Mouse (Mus musculus) liver, embryonic 12.5 days (tissue): ENCODE data around the gene Fgf2. TPM values are rescaled to one million over a fixed set of nuclear protein-coding genes. Genes with fewer than 3 reads are reported as not detected.
A peak's percentile ranks its signal among the peaks of the same experiment; 100 is the strongest.

ENCODE experiments used
- ATAC-seq: fragments of 200-750 bp; cut with Nextera tagmentation; 2 replicates; pipeline ENCODE4 v1.8.0; 2017; ENCODE audit warnings: moderate number of reproducible peaks, mild to moderate bottlenecking, moderate library complexity
- H3K27ac ChIP-seq: fragments of 300-500 bp; sonication (generic); 2 replicates; pipeline ENCODE4 v1.5.1; 2016; ENCODE audit warnings: mild to moderate bottlenecking
- H3K27me3 ChIP-seq: fragments of 300-500 bp; sonication (generic); replicated peaks from 2 replicates; pipeline ENCODE4 v1.6.1; 2016; ENCODE audit warnings: mild to moderate bottlenecking, moderate library complexity
- H3K36me3 ChIP-seq: fragments of 300-500 bp; sonication (generic); 2 replicates; pipeline ENCODE4 v1.6.1; 2016; ENCODE audit warnings: mild to moderate bottlenecking, moderate library complexity
- H3K4me1 ChIP-seq: fragments of 300-500 bp; sonication (generic); 2 replicates; pipeline ENCODE4 v1.6.1; 2016
- H3K4me2 ChIP-seq: fragments of 300-500 bp; sonication (generic); 2 replicates; pipeline ENCODE4 v1.6.1; 2016; ENCODE audit warnings: mild to moderate bottlenecking, moderate library complexity
- H3K4me3 ChIP-seq: fragments of 300-500 bp; sonication (generic); 2 replicates; pipeline ENCODE4 v1.5.1; 2016; ENCODE audit warnings: mild to moderate bottlenecking, moderate library complexity
- H3K9ac ChIP-seq: fragments of 300-500 bp; sonication (generic); 2 replicates; pipeline ENCODE4 v1.6.1; 2016; ENCODE audit warnings: mild to moderate bottlenecking, moderate library complexity
- H3K9me3 ChIP-seq: fragments of 300-500 bp; sonication (generic); replicated peaks from 2 replicates; pipeline ENCODE4 v1.6.1; 2016; ENCODE audit warnings: mild to moderate bottlenecking, moderate library complexity
- WGBS: fragments of 180-500 bp; shearing (Covaris S2); methylation state at CpG from one replicate; pipeline ENCODE4 v1.1.7; 2016; ENCODE audit not compliant: insufficient replicate concordance; 5-methylcytosine and 5-hydroxymethylcytosine counted together
- polyA plus RNA-seq: library from polyadenylated mRNA; unstranded; fragments of >200 nt; fragmentation: Nextera tagmentation; extraction: Ambion mirVana; gene quantifications from 2 replicates; pipeline ENCODE4 v1.2.1, GENCODE M21; 2016

The Fgf2 gene
- 0.25 and 0.30 TPM in 2 replicates for polyA plus RNA-seq

DNA sequence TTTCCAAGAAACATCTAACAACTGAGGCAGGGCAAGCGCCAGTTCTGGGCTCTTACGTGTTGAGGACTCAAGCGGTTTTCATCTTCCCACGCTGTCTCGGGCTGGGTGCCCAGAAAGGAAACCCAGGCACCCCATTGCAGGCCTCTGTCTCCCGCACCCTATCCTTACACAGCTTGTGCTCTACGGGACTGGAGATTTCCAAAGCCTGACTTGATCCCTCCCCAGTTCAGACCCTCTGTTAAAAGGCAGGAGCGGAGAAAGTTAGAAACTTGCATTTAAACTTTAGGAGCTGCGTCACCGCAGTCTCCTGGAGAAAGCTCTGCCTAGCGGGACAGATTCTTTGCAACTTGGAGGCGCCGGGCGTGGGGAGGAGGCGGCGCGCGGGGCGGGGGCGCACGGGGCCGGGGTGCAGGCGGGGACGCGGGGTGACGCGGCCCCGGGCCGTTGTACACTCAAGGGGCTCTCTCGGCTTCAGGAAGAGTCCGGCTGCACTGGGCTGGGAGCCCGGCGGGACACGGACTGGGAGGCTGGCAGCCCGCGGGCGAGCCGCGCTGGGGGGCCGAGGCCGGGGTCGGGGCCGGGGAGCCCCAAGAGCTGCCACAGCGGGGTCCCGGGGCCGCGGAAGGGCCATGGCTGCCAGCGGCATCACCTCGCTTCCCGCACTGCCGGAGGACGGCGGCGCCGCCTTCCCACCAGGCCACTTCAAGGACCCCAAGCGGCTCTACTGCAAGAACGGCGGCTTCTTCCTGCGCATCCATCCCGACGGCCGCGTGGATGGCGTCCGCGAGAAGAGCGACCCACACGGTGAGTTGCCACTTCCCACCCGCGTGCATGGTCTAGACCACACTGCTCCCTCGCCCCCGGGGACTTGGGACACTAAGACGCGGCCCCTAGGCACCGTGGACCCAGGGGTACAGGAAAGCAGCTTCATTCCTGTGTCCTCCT is at the start of gene Fgf2:
Fgf2 (plus strand) TSS at position 126 of the 945 bp plus-strand sequence.
- Histone ChIP-seq H3K4me3 (peak within 1 kb of the TSS; percentile 60), H3K4me1 (peaks cover 40% of the 10 kb centered on the region), H3K36me3 (no peaks in the 10 kb centered on the region), H3K9ac (peak within 1 kb of the TSS; percentile 50), H3K4me2 (peak within 1 kb of the TSS; percentile 93), H3K9me3 (no peaks in the 10 kb centered on the region), H3K27me3 (peaks cover 74% of the 10 kb centered on the region), H3K27ac (no peak within 1 kb of the TSS)
- WGBS: 2% methylated on average over 75 of the region's 75 CpGs
- no peak for ATAC-seq

DNA sequence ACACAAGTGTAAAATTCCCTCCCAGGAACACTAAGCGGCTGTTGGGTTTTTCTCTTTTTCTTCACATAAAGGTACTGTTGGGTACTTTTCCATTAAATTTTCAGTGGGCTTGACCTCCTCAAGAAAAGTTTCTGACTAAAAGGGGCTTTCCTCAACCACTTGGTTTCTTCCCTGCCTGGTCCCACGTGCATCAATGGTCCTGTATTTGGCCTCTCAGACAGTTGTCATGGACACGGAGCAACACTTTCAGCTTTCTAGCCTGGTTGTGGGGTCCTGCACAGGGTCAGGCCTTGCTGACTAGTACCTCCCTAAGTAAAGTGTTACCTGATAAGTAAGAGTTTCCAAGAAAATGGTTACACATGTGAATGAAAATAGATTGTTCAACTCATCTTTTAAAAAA is 48.7 kb upstream of the Fgf2 start:
- no peaks in the 10 kb centered on the region for H3K36me3 ChIP-seq
- ATAC-seq: no peak
- no peak overlapping the region for H3K4me3 ChIP-seq
- peaks cover 21% of the 10 kb centered on the region for H3K4me1 ChIP-seq
- no peak overlapping the region for H3K9ac ChIP-seq
- no peak overlapping the region for H3K4me2 ChIP-seq
- 68% methylated on average over 3 of the region's 3 CpGs for whole genome bisulfite sequencing
- no peak overlapping the region for H3K27ac ChIP-seq
- no peaks in the 10 kb centered on the region for H3K27me3 ChIP-seq
- no peaks in the 10 kb centered on the region for H3K9me3 ChIP-seq

DNA sequence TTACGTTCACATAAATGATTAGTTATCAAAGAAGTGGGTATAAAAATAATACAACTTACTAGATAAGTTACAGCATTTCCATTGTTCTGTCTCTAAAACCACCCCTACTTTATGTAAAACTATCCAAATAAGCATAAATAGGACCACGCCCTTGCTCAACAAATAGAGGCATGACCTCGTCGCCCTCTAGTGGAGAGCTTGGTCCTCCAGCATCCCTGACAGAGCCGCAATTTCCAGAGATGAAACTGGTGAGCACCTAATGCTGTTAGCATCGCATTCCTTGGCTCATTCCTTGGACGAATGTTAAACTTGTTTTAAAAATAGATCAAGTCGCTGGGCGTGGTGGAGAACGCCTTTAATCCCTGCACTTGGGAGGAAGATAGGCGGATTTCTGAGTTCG is 45.5 kb upstream of the Fgf2 start:
- H3K27ac ChIP-seq: no peak overlapping the region
- no peaks in the 10 kb centered on the region for H3K36me3 ChIP-seq
- no peak overlapping the region for H3K4me3 ChIP-seq
- ATAC-seq: peak; percentile 66
- peaks cover 22% of the 10 kb centered on the region for H3K4me1 ChIP-seq
- no peaks in the 10 kb centered on the region for H3K27me3 ChIP-seq
- H3K4me2 ChIP-seq: no peak overlapping the region
- no peak overlapping the region for H3K9ac ChIP-seq
- WGBS: 25% methylated on average over 12 of the region's 12 CpGs
- H3K9me3 ChIP-seq: no peaks in the 10 kb centered on the region

DNA sequence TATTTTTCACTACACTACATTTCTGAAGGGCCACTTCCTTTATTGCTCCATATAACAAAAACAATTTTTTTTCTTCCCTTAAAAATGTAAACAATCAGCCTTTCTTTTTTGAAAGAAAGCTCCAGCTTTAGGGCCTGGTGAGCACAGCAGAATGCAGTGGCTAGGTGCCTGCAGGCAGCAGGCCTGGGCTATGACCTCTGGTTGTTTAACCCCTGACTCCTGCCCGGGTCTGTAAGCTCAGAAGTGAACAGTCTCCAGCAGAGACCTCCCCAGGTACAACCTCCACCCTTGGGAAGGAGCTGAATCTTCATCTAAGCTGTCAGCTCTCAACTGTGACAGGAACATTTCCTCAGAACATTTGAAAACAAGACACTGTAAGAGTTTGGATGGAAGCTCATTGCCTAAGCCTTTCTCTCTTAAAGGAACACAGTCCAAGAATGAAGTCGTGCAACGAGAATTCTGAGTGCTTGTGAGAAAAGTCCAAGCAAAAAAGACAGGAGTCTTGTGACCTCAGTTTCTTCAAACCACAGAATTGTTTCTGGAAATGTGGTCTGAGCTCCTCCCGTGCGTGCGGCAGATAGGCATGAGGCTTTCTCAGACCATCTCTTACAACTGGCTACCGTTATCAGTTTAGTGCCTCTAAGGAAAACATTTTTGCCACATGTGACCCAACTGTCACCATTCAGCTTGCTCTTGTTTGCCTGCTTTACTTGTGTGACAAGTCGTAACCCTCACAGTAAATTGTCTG is 44.6 kb upstream of the Fgf2 start:
- Histone ChIP-seq H3K4me2 (peak overlapping the region; percentile 39), H3K27ac (peak overlapping the region; percentile 87), H3K9ac (0 out of 2 replicates have a peak overlapping the region, but pooled peaks have one; percentile 19), H3K9me3 (no peaks in the 10 kb centered on the region), H3K27me3 (no peaks in the 10 kb centered on the region), H3K4me3 (no peak overlapping the region), H3K36me3 (no peaks in the 10 kb centered on the region), H3K4me1 (peaks cover 18% of the 10 kb centered on the region)
- peak; percentile 88 for ATAC-seq
- WGBS: 19% methylated on average over 8 of the region's 8 CpGs

DNA sequence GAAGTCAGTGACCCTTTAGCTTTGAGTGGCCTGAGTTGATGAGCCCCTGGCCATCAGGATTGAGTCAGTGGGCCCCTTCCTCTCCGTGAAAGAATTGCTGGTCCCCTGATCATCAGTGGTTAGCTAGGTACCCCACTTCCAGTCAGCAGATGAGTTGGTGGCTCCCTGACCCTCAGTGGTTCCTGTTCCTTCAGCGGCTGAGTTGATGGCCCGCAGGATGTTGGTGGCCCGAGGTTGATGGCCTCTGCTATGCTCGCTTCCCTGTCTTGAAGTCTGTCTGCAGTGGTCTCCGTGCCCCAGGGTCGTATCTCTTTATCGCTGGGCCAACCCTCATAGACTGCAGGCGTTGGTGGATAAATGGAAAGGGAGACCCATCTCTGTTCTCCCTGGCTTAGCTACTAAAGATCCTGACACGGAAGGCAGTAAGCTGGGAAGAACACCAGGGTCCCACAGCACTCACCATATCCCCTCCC is 36.2 kb upstream of the Fgf2 start:
- WGBS: under 1% methylated on average over 10 of the region's 10 CpGs

DNA sequence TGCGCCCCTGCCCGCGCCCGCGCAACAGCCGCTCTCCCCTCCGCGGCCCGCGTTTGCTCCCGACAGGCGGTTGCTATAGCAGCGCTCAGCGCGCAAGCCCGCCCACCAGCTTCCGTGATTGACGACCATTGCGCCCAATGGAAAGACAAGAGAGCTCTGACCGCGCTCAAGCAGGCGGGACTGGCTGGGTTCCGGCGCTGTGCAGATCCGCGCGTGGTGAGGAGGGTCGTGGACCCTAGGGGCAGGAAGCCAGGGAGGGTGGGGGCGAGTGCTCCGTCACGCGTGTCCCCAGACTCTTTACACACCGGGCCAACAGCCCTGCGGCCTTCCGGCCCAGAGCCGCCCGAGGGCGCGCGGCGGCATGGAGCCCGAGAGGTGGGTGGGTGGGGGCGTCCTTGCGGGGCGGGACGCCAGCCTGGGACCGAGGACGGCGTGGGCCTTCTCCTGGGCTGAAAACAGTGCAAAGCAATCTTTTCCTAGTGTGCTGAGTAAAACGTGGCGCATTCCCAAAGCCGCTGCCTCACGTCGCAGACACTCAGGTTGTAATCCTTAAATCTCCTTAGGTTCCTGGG is 35.7 kb upstream of the Fgf2 start, which contains the start of the genes Bbs12 and Cetn4:
Bbs12 (plus strand) TSS at position 185 of the 572 bp plus-strand sequence.
Cetn4 (minus strand) TSS at position 339 of the 572 bp plus-strand sequence.
- Histone ChIP-seq H3K4me1 (peaks cover 21% of the 10 kb centered on the region), H3K9ac (peak within 1 kb of the TSS; percentile 90), H3K9me3 (no peaks in the 10 kb centered on the region), H3K4me3 (peak within 1 kb of the TSS; percentile 90), H3K4me2 (peak within 1 kb of the TSS; percentile 92), H3K27me3 (no peaks in the 10 kb centered on the region), H3K27ac (peak within 1 kb of the TSS; percentile 75), H3K36me3 (0 out of 2 replicates have a peak, but pooled peaks cover 5% of the 10 kb centered on the region)
- peak; percentile 98 for ATAC-seq
- under 1% methylated on average over 53 of the region's 54 CpGs for WGBS

More for the DNA sequence above, 36.2 kb upstream of the Fgf2 start:
- Histone ChIP-seq H3K4me2 (peak overlapping the region; percentile 92), H3K4me1 (peaks cover 21% of the 10 kb centered on the region), H3K4me3 (peak overlapping the region; percentile 90), H3K9ac (peak overlapping the region; percentile 90), H3K27me3 (no peaks in the 10 kb centered on the region), H3K27ac (peak overlapping the region; percentile 51; the same call in 1 of the 2 replicates), H3K9me3 (no peaks in the 10 kb centered on the region), H3K36me3 (0 out of 2 replicates have a peak, but pooled peaks cover 5% of the 10 kb centered on the region)
- peak; percentile 70 for ATAC-seq

DNA sequence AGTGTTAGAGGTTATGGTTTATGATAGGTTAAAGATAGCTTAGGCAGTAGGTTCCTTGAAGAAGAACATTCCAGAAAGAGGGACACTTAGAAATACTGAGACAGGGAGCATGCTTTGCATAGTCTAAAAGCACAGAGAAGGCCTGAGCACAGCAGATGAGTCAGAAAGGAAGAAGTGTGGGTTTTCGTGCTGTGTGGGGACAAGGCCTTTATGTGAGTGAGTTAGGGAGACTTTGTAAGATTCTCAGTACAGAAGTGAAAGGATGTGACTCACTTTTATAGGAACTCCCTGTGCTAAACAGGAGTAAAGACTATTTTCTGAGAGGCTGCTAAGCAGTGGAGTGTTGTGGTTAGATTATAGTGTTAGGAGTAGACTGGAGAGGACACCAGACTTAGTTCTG is 34.8 kb upstream of the Fgf2 start:
- H3K36me3 ChIP-seq: 0 out of 2 replicates have a peak, but pooled peaks cover 6% of the 10 kb centered on the region
- peak overlapping the region; percentile 20; the same call in 1 of the 2 replicates for H3K27ac ChIP-seq
- H3K27me3 ChIP-seq: no peaks in the 10 kb centered on the region
- peak overlapping the region; percentile 92 for H3K4me2 ChIP-seq
- H3K4me3 ChIP-seq: peak overlapping the region; percentile 90
- peaks cover 21% of the 10 kb centered on the region for H3K4me1 ChIP-seq
- ATAC-seq: no peak
- H3K9ac ChIP-seq: peak overlapping the region; percentile 90; the same call in 1 of the 2 replicates
- no peaks in the 10 kb centered on the region for H3K9me3 ChIP-seq
- 14% methylated on average over 1 of the region's 1 CpGs for WGBS

DNA sequence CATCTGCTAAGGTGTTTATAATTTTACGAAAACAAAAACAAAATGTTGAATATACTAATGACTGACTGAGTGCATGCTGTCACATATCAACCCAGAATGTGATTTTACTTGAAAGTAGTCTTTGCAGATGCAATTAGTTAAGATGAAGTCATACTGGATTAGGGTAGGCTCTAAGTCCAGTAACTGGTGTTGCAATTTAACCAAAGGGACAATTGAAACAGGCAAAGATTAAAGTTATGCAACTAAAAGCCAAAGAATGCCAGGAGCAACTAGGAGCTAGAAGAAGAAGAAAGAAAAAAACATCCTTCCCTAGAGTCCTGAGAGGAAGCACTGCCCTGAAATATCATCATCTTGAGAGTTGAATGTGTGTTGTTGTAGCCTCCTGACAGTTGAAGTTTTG is 31.9 kb upstream of the Fgf2 start:
- no peak overlapping the region for H3K4me3 ChIP-seq
- no peak overlapping the region for H3K4me2 ChIP-seq
- H3K36me3 ChIP-seq: peaks cover 29% of the 10 kb centered on the region
- no peak overlapping the region for H3K27ac ChIP-seq
- no peak for ATAC-seq
- no peaks in the 10 kb centered on the region for H3K9me3 ChIP-seq
- peaks cover 19% of the 10 kb centered on the region for H3K4me1 ChIP-seq
- H3K9ac ChIP-seq: no peak overlapping the region
- no peaks in the 10 kb centered on the region for H3K27me3 ChIP-seq
- WGBS: 84% methylated on average over 1 of the region's 1 CpGs

DNA sequence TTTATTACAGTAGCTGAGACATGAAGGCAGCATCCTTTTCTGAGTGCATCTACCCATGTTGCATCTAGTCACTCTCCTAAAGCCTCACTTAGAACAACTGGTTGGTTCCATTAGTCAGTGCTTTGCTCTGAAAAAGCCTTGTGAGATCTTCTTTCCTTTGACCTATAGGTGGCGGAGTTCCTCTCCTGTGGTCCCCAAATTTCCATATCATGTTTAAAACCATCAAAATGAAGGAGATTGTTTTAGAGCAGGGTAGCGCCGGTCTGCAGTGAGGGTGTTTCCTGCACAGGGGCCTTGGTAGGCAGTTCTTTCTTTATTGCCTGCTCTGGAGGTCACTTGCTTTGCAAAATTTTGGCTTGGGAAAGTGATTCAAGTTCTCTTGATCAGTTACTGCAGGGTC is 23.8 kb upstream of the Fgf2 start:
- H3K9me3 ChIP-seq: no peaks in the 10 kb centered on the region
- H3K9ac ChIP-seq: no peak overlapping the region
- no peaks in the 10 kb centered on the region for H3K27me3 ChIP-seq
- H3K4me1 ChIP-seq: peaks cover 36% of the 10 kb centered on the region
- WGBS: 25% methylated on average over 3 of the region's 3 CpGs
- no peak overlapping the region for H3K4me2 ChIP-seq
- peaks cover 14% of the 10 kb centered on the region for H3K36me3 ChIP-seq
- ATAC-seq: peak; percentile 43; the same call in 1 of the 2 replicates
- no peak overlapping the region for H3K27ac ChIP-seq
- H3K4me3 ChIP-seq: no peak overlapping the region

DNA sequence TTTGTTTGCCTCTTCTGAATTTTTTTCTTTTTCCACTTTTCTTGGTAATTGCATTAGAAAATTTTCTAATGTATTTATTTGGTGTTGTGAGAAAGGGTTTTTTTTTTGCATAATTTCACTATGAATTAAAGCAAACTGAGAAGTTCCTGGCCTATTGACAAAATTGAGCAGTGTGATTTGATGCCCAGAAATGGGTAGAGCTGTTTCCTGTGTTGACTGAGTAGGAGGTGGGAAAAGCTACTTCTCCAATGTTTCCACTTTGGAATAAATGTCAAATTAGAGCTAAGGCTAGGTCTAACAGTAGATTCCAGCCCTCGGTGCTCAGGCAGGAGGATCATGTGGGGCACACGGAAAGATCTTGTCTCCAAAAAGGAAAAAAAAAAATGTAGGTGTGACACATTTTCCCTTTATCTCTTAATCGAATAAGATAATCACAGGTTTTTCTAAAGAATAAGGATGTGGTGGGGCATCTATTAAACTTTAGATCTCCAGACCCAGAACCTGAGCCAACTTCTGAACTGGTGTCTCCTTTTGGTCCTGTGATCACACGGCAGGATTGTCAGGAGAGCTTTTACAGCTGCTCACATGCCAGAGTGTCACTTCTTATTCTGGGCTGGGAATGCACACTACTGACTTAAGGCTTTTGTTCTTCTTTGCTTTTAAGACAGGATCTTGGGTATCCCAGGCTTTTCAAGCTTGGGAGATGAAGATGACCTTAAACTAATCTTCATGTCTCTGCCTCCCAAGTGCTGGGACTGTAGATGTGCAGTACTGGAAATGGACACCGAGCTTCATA is 22.6 kb upstream of the Fgf2 start:
- no peak for ATAC-seq
- Histone ChIP-seq H3K4me2 (no peak overlapping the region), H3K9ac (no peak overlapping the region), H3K4me3 (no peak overlapping the region), H3K9me3 (no peaks in the 10 kb centered on the region), H3K27ac (no peak overlapping the region), H3K36me3 (peaks cover 5% of the 10 kb centered on the region; the same call in 1 of the 2 replicates), H3K4me1 (peaks cover 40% of the 10 kb centered on the region), H3K27me3 (no peaks in the 10 kb centered on the region)
- WGBS: 51% methylated on average over 5 of the region's 5 CpGs
